Mouse (Mus musculus) C2C12 (cell line): ENCODE measurements around the gene Slc1a4.

Experiments used
- CTCF ChIP-seq: IDR thresholded peaks from one replicate; pipeline ENCODE4 v1.5.1; 2011; ENCODE audit not compliant: control insufficient read depth, insufficient read depth, insufficient read length
- MAX ChIP-seq: IDR thresholded peaks from one replicate; pipeline ENCODE4 v1.6.1; 2011; ENCODE audit warnings: mild to moderate bottlenecking, control low read depth
- MYOG ChIP-seq: IDR thresholded peaks from one replicate; pipeline ENCODE4 v1.6.1; 2011; ENCODE audit not compliant: control insufficient read depth, insufficient read length; ENCODE audit errors: extremely low read depth
- USF1 ChIP-seq: IDR thresholded peaks from one replicate; pipeline ENCODE4 v1.6.1; 2011; ENCODE audit warnings: low read depth, mild to moderate bottlenecking, control low read depth, moderate library complexity

DNA sequence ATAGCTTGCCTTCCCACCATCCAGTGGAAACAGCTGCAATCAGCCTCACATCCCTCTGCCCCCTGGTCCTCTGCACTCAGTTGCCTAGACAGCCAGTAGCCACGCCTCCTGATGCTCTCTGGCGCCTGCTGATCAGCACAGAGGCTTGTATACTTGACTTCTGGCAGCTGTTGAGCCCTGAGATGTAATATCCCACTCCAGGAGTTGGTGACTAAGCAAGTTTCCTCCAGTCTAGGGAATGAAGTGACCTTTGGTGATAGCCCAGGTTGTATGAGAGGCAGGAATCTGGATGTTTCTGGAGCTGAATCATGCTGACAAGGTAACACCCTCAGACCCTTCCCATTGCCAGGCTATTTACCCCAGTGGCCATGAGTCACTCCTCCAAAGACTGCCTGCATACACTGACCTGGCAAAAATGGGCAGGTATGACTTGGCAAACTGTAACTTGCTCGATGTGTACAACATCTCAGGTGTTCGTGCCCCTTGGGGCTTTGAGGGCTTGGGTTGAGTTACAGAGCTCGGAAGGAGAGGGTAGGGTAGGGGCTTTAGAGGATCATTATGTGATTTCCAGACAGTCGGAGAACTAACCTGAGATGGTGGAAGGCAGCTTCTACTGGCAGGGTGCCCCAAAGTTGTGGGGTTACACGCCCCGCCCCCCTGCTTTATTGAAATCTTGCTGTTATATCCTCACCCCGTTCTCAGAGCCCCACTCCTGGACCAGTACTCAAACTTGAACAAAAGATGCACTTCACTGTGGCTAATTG is 25.4 kb upstream of the Slc1a4 start:
- no peak for TF ChIP-seq USF1
- no peak for TF ChIP-seq CTCF
- TF ChIP-seq MYOG = no peak
- TF ChIP-seq MAX = no peak
